Mouse (Mus musculus) testis, adult 2 months (tissue): ENCODE results near the gene Igsf21. TPM values are rescaled to one million over a fixed set of nuclear protein-coding genes. Genes with fewer than 3 reads are reported as not detected.

ENCODE experiments used
- H3K27ac ChIP-seq: fragments of 200-500 bp; 2 replicates; pipeline ENCODE4 v1.5.1; 2012; ENCODE audit warnings: low read depth, low read length; ENCODE audit not compliant: control insufficient read depth, insufficient read depth
- H3K27me3 ChIP-seq: fragments of 200-500 bp; 2 replicates; pipeline ENCODE4 v1.6.1; 2012; ENCODE audit warnings: mild to moderate bottlenecking, low read length, moderate library complexity; ENCODE audit not compliant: control insufficient read depth, insufficient read depth
- H3K36me3 ChIP-seq: fragments of 200-500 bp; 2 replicates; pipeline ENCODE4 v1.6.1; 2012; ENCODE audit warnings: mild to moderate bottlenecking, low read length; ENCODE audit not compliant: control insufficient read depth, insufficient read depth
- H3K4me1 ChIP-seq: fragments of 200-500 bp; 2 replicates; pipeline ENCODE4 v1.6.1; 2012; ENCODE audit warnings: low read length; ENCODE audit not compliant: control insufficient read depth, insufficient read depth
- H3K4me3 ChIP-seq: fragments of 200-500 bp; 2 replicates; pipeline ENCODE4 v1.5.1; 2012; ENCODE audit warnings: low read depth, mild to moderate bottlenecking, low read length, moderate library complexity, mixed read lengths; ENCODE audit not compliant: control insufficient read depth
- CTCF ChIP-seq: fragments of 200-500 bp; IDR thresholded peaks from 2 replicates; pipeline ENCODE4 v1.5.1; 2012; ENCODE audit warnings: low read depth, mild to moderate bottlenecking, inconsistent platforms, low read length, moderate library complexity; ENCODE audit not compliant: control insufficient read depth, insufficient read depth, insufficient replicate concordance
- POLR2A ChIP-seq: fragments of 200-500 bp; IDR thresholded peaks from 2 replicates; pipeline ENCODE4 v1.6.1; 2012; ENCODE audit warnings: low read depth, mild to moderate bottlenecking, inconsistent platforms, low read length, moderate library complexity; ENCODE audit not compliant: control insufficient read depth
- polyA plus RNA-seq: library from polyadenylated mRNA; depleted of rRNA; stranded (reverse); fragments of >200 nt; gene quantifications from 2 replicates; pipeline ENCODE4 v1.2.3, GENCODE M21; 2012

Igsf21 gene
- polyA plus RNA-seq, 1 experiment = 0.41 TPM

GRCm38 (mm10) chr4:140171917-140172316 is 74.7 kb downstream of the Igsf21 start:
- Histone ChIP-seq H3K4me1 (no peaks in the 10 kb centered on the region; the same call in 1 of the 2 replicates), H3K36me3 (no peaks in the 10 kb centered on the region)
- TF ChIP-seq POLR2A (no peak), CTCF (no peak)

GRCm38 (mm10) chr4:140171189-140171588 is 75.4 kb downstream of the Igsf21 start:
- no peaks in the 10 kb centered on the region for H3K27me3 ChIP-seq
- no peaks in the 10 kb centered on the region for H3K4me1 ChIP-seq
- H3K36me3 ChIP-seq = no peaks in the 10 kb centered on the region
- TF ChIP-seq POLR2A (no peak), CTCF (no peak)
- no peak overlapping the region for H3K27ac ChIP-seq
- no peak overlapping the region for H3K4me3 ChIP-seq

More at GRCm38 (mm10) chr4:140171917-140172316, 74.7 kb downstream of the Igsf21 start:
- no peak overlapping the region for H3K4me3 ChIP-seq
- no peaks in the 10 kb centered on the region for H3K27me3 ChIP-seq
- H3K27ac ChIP-seq = no peak overlapping the region

GRCm38 (mm10) chr4:140165851-140166250 is 80.7 kb downstream of the Igsf21 start:
- no peak overlapping the region for H3K27ac ChIP-seq
- no peaks in the 10 kb centered on the region for H3K4me1 ChIP-seq
- no peaks in the 10 kb centered on the region for H3K36me3 ChIP-seq
- no peak overlapping the region for H3K4me3 ChIP-seq
- H3K27me3 ChIP-seq = no peaks in the 10 kb centered on the region
- TF ChIP-seq POLR2A (no peak), CTCF (no peak)

- Histone ChIP-seq H3K27ac (no peak overlapping the region), H3K27me3 (no peaks in the 10 kb centered on the region), H3K4me1 (no peaks in the 10 kb centered on the region), H3K4me3 (no peak overlapping the region), H3K36me3 (no peaks in the 10 kb centered on the region)
- TF ChIP-seq POLR2A (no peak), CTCF (no peak)
Measured at GRCm38 (mm10) chr4:140164662-140165061, 81.9 kb downstream of the Igsf21 start.

- H3K4me3 ChIP-seq = no peak overlapping the region
- H3K27ac ChIP-seq = no peak overlapping the region
- no peaks in the 10 kb centered on the region for H3K36me3 ChIP-seq
- no peaks in the 10 kb centered on the region for H3K4me1 ChIP-seq
- TF ChIP-seq POLR2A (no peak), CTCF (peak; percentile 79; the same call in 1 of the 2 replicates)
- no peaks in the 10 kb centered on the region for H3K27me3 ChIP-seq
Measured at GRCm38 (mm10) chr4:140159617-140160016, 87.0 kb downstream of the Igsf21 start.

GRCm38 (mm10) chr4:140154899-140155463 is 91.6 kb downstream of the Igsf21 start:
- TF ChIP-seq CTCF (no peak), POLR2A (no peak)
- Histone ChIP-seq H3K27ac (no peak overlapping the region), H3K36me3 (no peaks in the 10 kb centered on the region), H3K4me1 (no peaks in the 10 kb centered on the region), H3K27me3 (no peaks in the 10 kb centered on the region), H3K4me3 (no peak overlapping the region)

GRCm38 (mm10) chr4:140154484-140154883 is 92.1 kb downstream of the Igsf21 start:
- H3K27ac ChIP-seq = no peak overlapping the region

More at GRCm38 (mm10) chr4:140154484-140154883, 92.1 kb downstream of the Igsf21 start:
- TF ChIP-seq POLR2A = no peak
- no peak for TF ChIP-seq CTCF
- Histone ChIP-seq H3K4me3 (no peak overlapping the region), H3K36me3 (no peaks in the 10 kb centered on the region), H3K27me3 (no peaks in the 10 kb centered on the region), H3K4me1 (no peaks in the 10 kb centered on the region)
